Comparison of ENCODE assay signal across 9 mouse cellular contexts in genomic region chr7:67672650-67673049, GRCm38 (mm10). TPM values are rescaled to one million over a fixed set of nuclear protein-coding genes. Genes with fewer than 3 reads are reported as not detected.
DNase-seq lines count a peak whose midpoint lies in the region; ATAC-seq lines count a peak whose summit lies in the region.
"Had no signal": no experiment of that assay in that cellular context is flagged by ENCODE, and none has a peak within 500 bp of the region (broad histone marks: within the 10 kb centered on the region; RNA-seq: fewer than 3 reads in every experiment).

No protein-coding gene starts in this region.

- DNase-seq in B cell, adult 2 months = peak; percentile 85
- DNase-seq in adrenal gland, postnatal 36 days = peak; percentile 94
- DNase-seq in embryonic facial prominence, embryonic 14.5 days (ENCODE audit: low spot score) = peak; percentile 91
- peak; percentile 78 to 95 for DNase-seq in heart, adult 9 months (ENCODE audit: low spot score in 2 of 2)
- DNase-seq in natural killer cell, adult 2 months (ENCODE audit: low spot score in 2 of 2) = peak; percentile 68 to 79

- no peak overlapping the region for H3K9ac ChIP-seq in embryonic facial prominence, embryonic 14.5 days (ENCODE audit: low read depth, low read length)
- H3K9ac ChIP-seq in kidney, embryonic 14.5 days (ENCODE audit: low read depth, low read length) = no peak overlapping the region
- no peak overlapping the region for H3K9ac ChIP-seq in limb, embryonic 13.5 days
- H3K9ac ChIP-seq in stomach, embryonic 14.5 days (replicated peaks; ENCODE audit: low read depth, low read length) = no peak overlapping the region
- H3K9ac ChIP-seq: embryonic facial prominence, embryonic 12.5 days had no signal

- no peaks in the 10 kb centered on the region for H3K9me3 ChIP-seq in embryonic facial prominence, embryonic 14.5 days (ENCODE audit: control insufficient read depth, low read length)
- H3K9me3 ChIP-seq in kidney, embryonic 14.5 days (ENCODE audit: control insufficient read depth, low read length) = no peaks in the 10 kb centered on the region
- no peaks in the 10 kb centered on the region for H3K9me3 ChIP-seq in limb, embryonic 13.5 days
- no peaks in the 10 kb centered on the region for H3K9me3 ChIP-seq in stomach, embryonic 14.5 days (ENCODE audit: control insufficient read depth, low read depth, low read length)
- H3K9me3 ChIP-seq: embryonic facial prominence, embryonic 12.5 days had no signal

- no peaks in the 10 kb centered on the region for H3K27me3 ChIP-seq in embryonic facial prominence, embryonic 14.5 days (replicated peaks; ENCODE audit: control insufficient read depth, insufficient read depth, low read length)
- no peaks in the 10 kb centered on the region for H3K27me3 ChIP-seq in kidney, embryonic 14.5 days (ENCODE audit: control insufficient read depth, insufficient read depth, low read length)
- no peaks in the 10 kb centered on the region for H3K27me3 ChIP-seq in limb, embryonic 13.5 days
- no peaks in the 10 kb centered on the region for H3K27me3 ChIP-seq in stomach, embryonic 14.5 days (ENCODE audit: control insufficient read depth, insufficient read depth, low read length)
- H3K27me3 ChIP-seq: embryonic facial prominence, embryonic 12.5 days had no signal

- H3K4me2 ChIP-seq in embryonic facial prominence, embryonic 14.5 days (ENCODE audit: low read depth, low read length) = no peak overlapping the region
- no peak overlapping the region for H3K4me2 ChIP-seq in kidney, embryonic 14.5 days (replicated peaks; ENCODE audit: low read depth, low read length)
- no peak overlapping the region for H3K4me2 ChIP-seq in limb, embryonic 13.5 days (replicated peaks)
- no peak overlapping the region for H3K4me2 ChIP-seq in stomach, embryonic 14.5 days (replicated peaks; ENCODE audit: low read depth, low read length)
- H3K4me2 ChIP-seq: embryonic facial prominence, embryonic 12.5 days had no signal

- H3K27ac ChIP-seq in embryonic facial prominence, embryonic 14.5 days (replicated peaks; ENCODE audit: low read depth, low read length) = no peak overlapping the region
- no peak overlapping the region for H3K27ac ChIP-seq in kidney, embryonic 14.5 days (ENCODE audit: low read depth, low read length)
- H3K27ac ChIP-seq in limb, embryonic 13.5 days = no peak overlapping the region
- H3K27ac ChIP-seq in stomach, embryonic 14.5 days (ENCODE audit: low read length) = no peak overlapping the region
- H3K27ac ChIP-seq: embryonic facial prominence, embryonic 12.5 days had no signal

- 10% methylated on average over 10 of the region's 10 CpGs for whole genome bisulfite sequencing in embryonic facial prominence, embryonic 14.5 days
- WGBS in kidney, embryonic 14.5 days = 11% methylated on average over 10 of the region's 10 CpGs
- WGBS in limb, embryonic 13.5 days = 11% methylated on average over 10 of the region's 10 CpGs
- 10% methylated on average over 10 of the region's 10 CpGs for WGBS in stomach, embryonic 14.5 days

- peak; percentile 78 for ATAC-seq in embryonic facial prominence, embryonic 14.5 days (ENCODE audit: low read depth)
- 0 out of 2 replicates have a peak, but pooled peaks have one; percentile 60 for ATAC-seq in kidney, embryonic 14.5 days (ENCODE audit: low FRiP score, low TSS enrichment)
- ATAC-seq in limb, embryonic 13.5 days (ENCODE audit: low FRiP score, low read depth) = peak; percentile 36; the same call in 1 of the 2 replicates
- ATAC-seq in stomach, embryonic 14.5 days (ENCODE audit: insufficient number of reproducible peaks, insufficient read depth, low FRiP score, low read depth) = peak; percentile 49; the same call in 1 of the 2 replicates

- peaks cover 44% of the 10 kb centered on the region for H3K36me3 ChIP-seq in embryonic facial prominence, embryonic 14.5 days (ENCODE audit: control insufficient read depth, insufficient read depth, low read length)
- H3K36me3 ChIP-seq in kidney, embryonic 14.5 days (ENCODE audit: control insufficient read depth, insufficient read depth, low read length) = peaks cover 20% of the 10 kb centered on the region
- H3K36me3 ChIP-seq in limb, embryonic 13.5 days = peaks cover 67% of the 10 kb centered on the region
- H3K36me3 ChIP-seq in stomach, embryonic 14.5 days (ENCODE audit: control insufficient read depth, insufficient read depth, low read length) = peaks cover 20% of the 10 kb centered on the region; the same call in 1 of the 2 replicates

- no peak overlapping the region for H3K4me3 ChIP-seq in embryonic facial prominence, embryonic 14.5 days (ENCODE audit: low read depth, low read length)
- H3K4me3 ChIP-seq in kidney, embryonic 14.5 days (ENCODE audit: low read length) = no peak overlapping the region
- H3K4me3 ChIP-seq in limb, embryonic 13.5 days = no peak overlapping the region
- H3K4me3 ChIP-seq in stomach, embryonic 14.5 days (ENCODE audit: low read depth, low read length) = no peak overlapping the region
- H3K4me3 ChIP-seq: embryonic facial prominence, embryonic 12.5 days had no signal

- H3K4me1 ChIP-seq in embryonic facial prominence, embryonic 14.5 days (ENCODE audit: control insufficient read depth, insufficient read depth, low read length) = no peaks in the 10 kb centered on the region
- no peaks in the 10 kb centered on the region for H3K4me1 ChIP-seq in kidney, embryonic 14.5 days (ENCODE audit: control insufficient read depth, insufficient read depth, low read length)
- H3K4me1 ChIP-seq in limb, embryonic 13.5 days = 0 out of 2 replicates have a peak, but pooled peaks cover 2% of the 10 kb centered on the region
- H3K4me1 ChIP-seq in stomach, embryonic 14.5 days (ENCODE audit: control insufficient read depth, insufficient read depth, low read length) = no peaks in the 10 kb centered on the region
- H3K4me1 ChIP-seq: embryonic facial prominence, embryonic 12.5 days had no signal

RNA-seq across cellular contexts. Expression of gene Ttc23, which starts 25.4 kb away (rescaled TPM):
- 10 to 100 TPM; 24.3 to 34.8 TPM for total RNA-seq in adrenal gland, postnatal 36 days (2021)
- 28.1 and 35.0 TPM in 2 replicates for polyA plus RNA-seq in embryonic facial prominence, embryonic 14.5 days (2014; fragmentation: Nextera tagmentation; extraction: Ambion mirVana)
- 39.1 and 41.7 TPM in 2 replicates for polyA plus RNA-seq in kidney, embryonic 14.5 days (2014; fragmentation: Nextera tagmentation; extraction: Ambion mirVana)
- polyA plus RNA-seq in limb, embryonic 13.5 days (2015; fragmentation: Nextera tagmentation; extraction: Ambion mirVana) = 58.1 and 60.6 TPM in 2 replicates
- polyA plus RNA-seq in stomach, embryonic 14.5 days (2014; fragmentation: Nextera tagmentation; extraction: Ambion mirVana) = 37.4 and 38.6 TPM in 2 replicates

RNA-seq across cellular contexts. Expression of gene Lrrc28, which starts 27.6 kb away (rescaled TPM):
- total RNA-seq in adrenal gland, postnatal 36 days (2021) = 10 to 100 TPM; 17.5 to 19.6 TPM
- polyA plus RNA-seq in embryonic facial prominence, embryonic 14.5 days (2014; fragmentation: Nextera tagmentation; extraction: Ambion mirVana) = 18.8 and 19.8 TPM in 2 replicates
- polyA plus RNA-seq in kidney, embryonic 14.5 days (2014; fragmentation: Nextera tagmentation; extraction: Ambion mirVana) = 16.9 and 18.4 TPM in 2 replicates
- polyA plus RNA-seq in limb, embryonic 13.5 days (2015; fragmentation: Nextera tagmentation; extraction: Ambion mirVana) = 21.4 and 22.3 TPM in 2 replicates
- 13.2 and 15.7 TPM in 2 replicates for polyA plus RNA-seq in stomach, embryonic 14.5 days (2014; fragmentation: Nextera tagmentation; extraction: Ambion mirVana)
